Mouse (Mus musculus) megakaryocyte progenitor cell, adult 5-6 weeks (primary cell): ENCODE results near the gene Lyrm4. TPM values are rescaled to one million over a fixed set of nuclear protein-coding genes. Genes with fewer than 3 reads are reported as not detected.

ENCODE experiments used
- ATAC-seq: replicated peaks from 2 replicates; pipeline ENCODE4 v1.8.0; 2016; ENCODE audit warnings: mild to moderate bottlenecking, moderate TSS enrichment, inconsistent platforms; ENCODE audit not compliant: poor library complexity
- total RNA-seq, 2 experiments: library from RNA; stranded (forward) in 1 of 2; stranded (reverse) in 1 of 2; fragments of 157-497, 149-512 nt in 1 of 2; fragments of 200-1000 nt in 1 of 2; gene quantifications; 2 replicates each; pipeline versions ENCODE4 v1.2.3 to v1.2.4; 2015 to 2017

Lyrm4 gene
- total RNA-seq (2015) (12.3 and 14.0 TPM in 2 replicates), total RNA-seq (2017) (13.5 and 15.5 TPM in 2 replicates)

GRCm38 (mm10) chr13:36117143-36118014 is at the start of gene Lyrm4, which contains the start of gene Fars2:
TSS of gene Lyrm4 (minus strand) at chr13:36117526.
TSS of gene Fars2 (plus strand) at chr13:36117412.
- peak; percentile 90 for ATAC-seq

GRCm38 (mm10) chr13:36163898-36164297 is 46.6 kb upstream of the Lyrm4 start:
- no peak for ATAC-seq

- no peak for ATAC-seq
Observed at GRCm38 (mm10) chr13:36163411-36163810, 46.1 kb upstream of the Lyrm4 start.

- ATAC-seq = no peak
Observed at GRCm38 (mm10) chr13:36156340-36156931, 39.1 kb upstream of the Lyrm4 start.

GRCm38 (mm10) chr13:36152728-36153498 is 35.6 kb upstream of the Lyrm4 start:
- ATAC-seq = no peak

- peak; percentile 57; the same call in 1 of the 2 replicates for ATAC-seq
Observed at GRCm38 (mm10) chr13:36150272-36150671, 32.9 kb upstream of the Lyrm4 start.

GRCm38 (mm10) chr13:36149175-36149939 is 32.0 kb upstream of the Lyrm4 start:
- ATAC-seq = peak; percentile 52

GRCm38 (mm10) chr13:36145601-36146000 is 28.3 kb upstream of the Lyrm4 start:
- no peak for ATAC-seq

GRCm38 (mm10) chr13:36140247-36141016 is 23.1 kb upstream of the Lyrm4 start:
- ATAC-seq = no peak

- ATAC-seq = no peak
Observed at GRCm38 (mm10) chr13:36139703-36140102, 22.4 kb upstream of the Lyrm4 start.

GRCm38 (mm10) chr13:36131992-36132649 is 14.8 kb upstream of the Lyrm4 start:
- ATAC-seq = peak; percentile 86

GRCm38 (mm10) chr13:36131401-36131800 is 14.1 kb upstream of the Lyrm4 start:
- no peak for ATAC-seq

- no peak for ATAC-seq
Observed at GRCm38 (mm10) chr13:36129360-36130054, 12.2 kb upstream of the Lyrm4 start.

- no peak for ATAC-seq
Observed at GRCm38 (mm10) chr13:36120606-36121005, 3.3 kb upstream of the Lyrm4 start.

GRCm38 (mm10) chr13:36119684-36120083 is 2.4 kb upstream of the Lyrm4 start:
- ATAC-seq = no peak

- peak; percentile 52 for ATAC-seq
Observed at GRCm38 (mm10) chr13:36116520-36117142, 695 bp downstream of the Lyrm4 start.

- ATAC-seq = no peak
Observed at GRCm38 (mm10) chr13:36113181-36113580, 4.1 kb downstream of the Lyrm4 start.

GRCm38 (mm10) chr13:36111331-36111730 is 6.0 kb downstream of the Lyrm4 start:
- ATAC-seq = no peak
